ENCODE assay signal across 8 mouse cellular contexts in genomic region chr1:38897431-38898248, GRCm38 (mm10). TPM values are rescaled to one million over a fixed set of nuclear protein-coding genes. Genes with fewer than 3 reads are reported as not detected.
A peak's percentile ranks its signal among the peaks of the same experiment; 100 is the strongest.
DNase-seq lines count a peak whose midpoint lies in the region; ATAC-seq and TF ChIP-seq lines count a peak whose summit lies in the region.

TSS of gene Chst10 (minus strand) at chr1:38898161.

- H3K4me2 ChIP-seq in forebrain, postnatal 0 days (ENCODE audit: low read depth): peak within 1 kb of the TSS; percentile 69

- H3K9ac ChIP-seq in forebrain, postnatal 0 days: peak within 1 kb of the TSS; percentile 82

- under 1% methylated on average over 62 of the region's 67 CpGs for WGBS in cerebellum, adult 2 months
- under 1% methylated on average over 67 of the region's 67 CpGs for WGBS in forebrain, postnatal 0 days

- H3K9me3 ChIP-seq in E14TG2a.4 (ENCODE audit: low read length): peaks cover 7% of the 10 kb centered on the region; the same call in 1 of the 2 replicates
- no peaks in the 10 kb centered on the region for H3K9me3 ChIP-seq in forebrain, postnatal 0 days (ENCODE audit: low read length)

- H3K4me1 ChIP-seq in E14TG2a.4 (replicated peaks; ENCODE audit: low read depth, low read length): peaks cover 23% of the 10 kb centered on the region
- H3K4me1 ChIP-seq in cerebellum, adult 2 months (ENCODE audit: control insufficient read depth, insufficient read depth, low read length): peaks cover 16% of the 10 kb centered on the region
- peaks cover 15% of the 10 kb centered on the region for H3K4me1 ChIP-seq in forebrain, postnatal 0 days (ENCODE audit: insufficient read depth)

- intact Hi-C loops in heart, postnatal 36 days (cut with DNase I): no loop called here

- DNase-seq in cerebellum, adult 2 months: peak; percentile 89 to 91
- DNase-seq in forebrain, postnatal 0 days: peak; percentile 91
- DNase-seq in heart, postnatal 36 days: peak; percentile 49 to 56
- peak; percentile 69 to 83 for DNase-seq in layer of hippocampus, adult 2 months (ENCODE audit: low spot score in 2 of 2)
- DNase-seq in lung, adult 18-20 months: peak; percentile 38 to 46
- DNase-seq in testis, postnatal 14 days (ENCODE audit: low spot score): peak; percentile 73

- H3K4me3 ChIP-seq in E14TG2a.4 (replicated peaks; ENCODE audit: low read length): peak within 1 kb of the TSS; percentile 86
- H3K4me3 ChIP-seq in cerebellum, adult 2 months (replicated peaks; ENCODE audit: insufficient read depth, low read depth, low read length): peak within 1 kb of the TSS; percentile 93
- H3K4me3 ChIP-seq in forebrain, postnatal 0 days (ENCODE audit: low read depth, low read length): peak within 1 kb of the TSS; percentile 73
- H3K4me3 ChIP-seq in layer of hippocampus, adult 2 months: peak within 1 kb of the TSS; percentile 81

- H3K27ac ChIP-seq in cerebellum, adult 2 months (ENCODE audit: insufficient read depth, low read length): peak within 1 kb of the TSS; percentile 77
- H3K27ac ChIP-seq in forebrain, postnatal 0 days (ENCODE audit: low read depth, low read length): peak within 1 kb of the TSS; percentile 92
- peak within 1 kb of the TSS; percentile 95 for H3K27ac ChIP-seq in layer of hippocampus, adult 2 months

- peaks cover 18% of the 10 kb centered on the region for H3K36me3 ChIP-seq in E14TG2a.4 (ENCODE audit: insufficient read depth, low read length)
- 0 out of 2 replicates have a peak, but pooled peaks cover 10% of the 10 kb centered on the region for H3K36me3 ChIP-seq in forebrain, postnatal 0 days (ENCODE audit: insufficient read depth)

- peak; percentile 89 for ATAC-seq in forebrain, postnatal 0 days
- peak; percentile 50 for ATAC-seq in neutrophil, adult 5-6 weeks (ENCODE audit: extremely low read depth, insufficient number of reproducible peaks, low FRiP score, poor library complexity, severe bottlenecking)

- peaks cover 22% of the 10 kb centered on the region; the same call in 1 of the 2 replicates for H3K27me3 ChIP-seq in E14TG2a.4 (ENCODE audit: insufficient read depth, low read length)
- no peaks in the 10 kb centered on the region for H3K27me3 ChIP-seq in cerebellum, adult 2 months (ENCODE audit: control insufficient read depth, insufficient read depth, low read length)
- no peaks in the 10 kb centered on the region for H3K27me3 ChIP-seq in forebrain, postnatal 0 days (ENCODE audit: insufficient read depth, low read length)

- TF ChIP-seq POLR2A in cerebellum, adult 2 months (IDR thresholded peaks at IDR 0.05; ENCODE audit: borderline replicate concordance, insufficient read depth, low read length): peak; percentile 74

- no peak for TF ChIP-seq CTCF in E14TG2a.4 (conservative IDR thresholded peaks at IDR 0.05; ENCODE audit: low read length)
- TF ChIP-seq CTCF in cerebellum, adult 2 months (IDR thresholded peaks at IDR 0.05; ENCODE audit: borderline replicate concordance, insufficient read depth, low read depth, low read length): no peak
- TF ChIP-seq CTCF in forebrain, postnatal 0 days (IDR thresholded peaks at IDR 0.05; ENCODE audit: low read depth): peak; percentile 42; the same call in 1 of the 2 replicates
- TF ChIP-seq CTCF in layer of hippocampus, adult 2 months (conservative IDR thresholded peaks at IDR 0.05): peak; percentile 48

RNA-seq across cellular contexts. Expression of gene Chst10, which starts in this region (rescaled TPM):
- 41.3 and 43.7 TPM in 2 replicates for polyA plus RNA-seq in cerebellum, adult 2 months (2012; rRNA removed)
- 79.3 and 85.2 TPM in 2 replicates for total RNA-seq in forebrain, postnatal 0 days (2014; rRNA removed)
- 60.1 and 71.7 TPM in 2 replicates for polyA plus RNA-seq in forebrain, postnatal 0 days (2015; fragmentation: Nextera tagmentation; extraction: Ambion mirVana)
- under 1 TPM; 0.27 to 0.28 TPM for total RNA-seq in heart, postnatal 36 days (2021)
- total RNA-seq in layer of hippocampus, adult 2 months (2021): 10 to 100 TPM; 52.6 to 56.3 TPM
- total RNA-seq in neutrophil, adult 5-6 weeks (2017): 7.2 and 8.6 TPM in 2 replicates

Comparison
In these comparisons a context has a peak if more than half of its experiments do, and no peak if none do; other contexts are left out.
1. Peak in every context shown above with its lines: DNase-seq, ATAC-seq, H3K4me3 ChIP-seq and H3K27ac ChIP-seq.
2. Peak in DNase-seq in heart, postnatal 36 days; RNA of the gene not detected or under 1 TPM.
3. CTCF ChIP-seq: peak in forebrain, postnatal 0 days (single experiment) and layer of hippocampus, adult 2 months (single experiment); none in E14TG2a.4 (single experiment) and cerebellum, adult 2 months (single experiment).